Mouse (Mus musculus) forebrain, embryonic 16.5 days (tissue): ENCODE data around the gene Lsm12. TPM values are rescaled to one million over a fixed set of nuclear protein-coding genes. Genes with fewer than 3 reads are reported as not detected.

Experiments
- microRNA-seq: library from miRNA; unstranded; fragments of <30 nt; microRNA quantifications from one replicate; pipeline ENCODE4, GENCODE M21; 2017
- polyA plus RNA-seq: library from polyadenylated mRNA; unstranded; fragments of >200 nt; fragmentation: Nextera tagmentation; extraction: Ambion mirVana; gene quantifications from 2 replicates; pipeline ENCODE4 v1.2.1, GENCODE M21; 2015

Gene Lsm12
- polyA plus RNA-seq, 1 experiment from 2014 or later: 123 TPM

Small RNA genes within 50 kb of the gene (microRNA-seq; reads per million reads assigned to microRNA genes)
- gene Mir8101: 4.4 reads per million, percentile 19 among the genes with 10 or more reads in this experiment

Other genes starting within 250 kb of the Lsm12 start
- 0.11 TPM in 1 of 2 replicates, not detected in the other for gene Sost, start 218.3 kb downstream of the Lsm12 start, polyA plus RNA-seq
- gene Cfap97d1, start 201.0 kb downstream of the Lsm12 start, polyA plus RNA-seq: not detected in 2 replicates
- gene Dusp3, start 198.3 kb downstream of the Lsm12 start, polyA plus RNA-seq: 12.7 and 14.5 TPM in 2 replicates
- 49.3 and 55.2 TPM in 2 replicates for gene Mpp3, start 156.8 kb downstream of the Lsm12 start, polyA plus RNA-seq
- gene Cd300lg, start 143.8 kb downstream of the Lsm12 start, polyA plus RNA-seq: 0.26 and 0.46 TPM in 2 replicates
- gene Mpp2, start 96.8 kb downstream of the Lsm12 start, polyA plus RNA-seq: 21.0 and 24.1 TPM in 2 replicates
- not detected in 2 replicates for gene Ppy, start 84.0 kb downstream of the Lsm12 start, polyA plus RNA-seq
- not detected in 2 replicates for gene Pyy, start 77.5 kb downstream of the Lsm12 start, polyA plus RNA-seq
- not detected in 2 replicates for gene Nags, start 39.8 kb downstream of the Lsm12 start, polyA plus RNA-seq
- 43.9 and 44.7 TPM in 2 replicates for gene Tmem101, start 28.9 kb downstream of the Lsm12 start, polyA plus RNA-seq
- gene G6pc3, start 4.3 kb upstream of the Lsm12 start, polyA plus RNA-seq: 21.5 and 26.2 TPM in 2 replicates
- gene Hdac5, start 44.9 kb upstream of the Lsm12 start, polyA plus RNA-seq: 124 and 136 TPM in 2 replicates
- gene BC030867, start 63.6 kb upstream of the Lsm12 start, polyA plus RNA-seq: 5.4 and 5.5 TPM in 2 replicates
- not detected in 2 replicates for gene Asb16, start 83.4 kb upstream of the Lsm12 start, polyA plus RNA-seq
- gene Tmub2, start 99.6 kb upstream of the Lsm12 start, polyA plus RNA-seq: 75.8 and 78.7 TPM in 2 replicates
- 28.5 and 29.5 TPM in 2 replicates for gene Atxn7l3, start 111.3 kb upstream of the Lsm12 start, polyA plus RNA-seq
- gene Ubtf, start 134.4 kb upstream of the Lsm12 start, polyA plus RNA-seq: 99.1 and 116 TPM in 2 replicates
- 2.0 and 2.9 TPM in 2 replicates for gene Slc4a1, start 180.9 kb upstream of the Lsm12 start, polyA plus RNA-seq
- 129 and 156 TPM in 2 replicates for gene Rundc3a, start 208.1 kb upstream of the Lsm12 start, polyA plus RNA-seq
- gene Slc25a39, start 222.7 kb upstream of the Lsm12 start, polyA plus RNA-seq: 134 and 143 TPM in 2 replicates
- gene Grn, start 245.0 kb upstream of the Lsm12 start, polyA plus RNA-seq: 68.0 and 72.8 TPM in 2 replicates